Mouse (Mus musculus): ENCODE results near the gene Ipo11. TPM values are rescaled to one million over a fixed set of nuclear protein-coding genes. Genes with fewer than 3 reads are reported as not detected.
"Not testable (repeated sequence)": the region's sequence is repeated elsewhere in the genome, so short reads cannot be mapped to it uniquely, and the experiment has no call there.

Ipo11 gene
- 11.9 and 17.7 TPM in 2 replicates for polyA plus RNA-seq (2012; rRNA removed)

DNA sequence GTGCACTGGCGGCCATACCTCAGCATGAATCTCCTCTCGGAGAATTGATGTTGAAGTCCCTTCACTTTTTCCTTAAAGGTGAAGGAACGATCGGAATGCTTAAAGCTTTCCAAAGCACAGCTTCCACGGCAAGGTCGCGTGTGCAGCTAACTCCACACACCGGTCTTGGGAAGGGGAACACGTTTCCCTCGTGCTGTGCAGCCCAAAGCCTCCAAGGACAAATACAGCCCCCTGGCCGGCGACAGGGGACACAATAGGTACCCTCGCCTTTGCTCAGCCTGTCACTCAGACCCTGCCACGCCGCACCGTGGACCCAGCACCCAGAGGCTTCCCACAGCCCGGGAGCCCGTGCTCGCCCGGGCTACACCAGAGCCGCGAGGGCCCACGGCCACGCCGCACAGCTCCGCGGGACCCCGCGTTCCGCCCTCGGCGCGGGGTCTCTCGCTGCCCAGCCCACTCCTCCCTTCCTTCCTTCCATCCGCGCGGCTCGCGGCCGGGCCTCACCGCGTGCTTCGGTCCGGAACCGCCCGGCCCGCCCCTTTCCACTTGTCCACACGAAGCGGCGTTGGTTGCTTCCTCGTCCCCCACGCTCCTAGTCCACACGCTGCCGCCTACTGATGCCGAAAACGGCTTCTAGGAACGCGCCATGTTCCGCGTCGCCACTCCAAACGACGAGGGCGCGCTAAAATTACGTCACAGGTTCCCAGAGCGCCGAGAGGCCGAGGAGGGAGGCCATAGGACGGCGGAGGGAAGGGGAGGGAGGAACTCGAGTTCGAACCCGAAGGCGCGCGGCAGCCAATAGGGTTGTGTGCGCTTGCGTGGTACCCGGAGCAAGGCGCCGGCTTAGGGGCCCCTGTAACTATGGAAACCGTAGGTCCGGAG, at the start of gene Ipo11:
TSS of gene Ipo11 (minus strand) at position 703 of the 882 bp plus-strand sequence.
- peak; percentile 55 for DNase-seq (ENCODE audit: low read depth)

DNA sequence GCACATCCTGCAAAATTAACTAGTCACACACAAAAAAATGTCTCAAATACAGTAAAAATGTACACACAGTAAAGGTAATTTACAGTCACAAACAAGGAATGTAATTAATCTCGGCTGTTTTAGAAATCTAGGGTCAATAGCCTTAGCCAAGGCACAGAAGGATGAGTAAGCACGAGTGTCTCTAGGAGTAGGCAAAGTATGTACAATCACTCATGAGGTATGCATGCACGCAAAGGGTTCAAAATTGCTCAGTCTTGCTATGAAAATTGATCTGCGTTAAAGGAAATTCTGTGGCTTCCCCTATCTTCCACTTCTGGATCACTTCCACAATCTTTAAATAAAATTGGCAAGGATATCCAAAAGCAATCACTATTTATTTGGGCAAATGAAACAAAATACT, 24.7 kb upstream of the Ipo11 start:
- DNase-seq (ENCODE audit: low read depth), result no peak

DNA sequence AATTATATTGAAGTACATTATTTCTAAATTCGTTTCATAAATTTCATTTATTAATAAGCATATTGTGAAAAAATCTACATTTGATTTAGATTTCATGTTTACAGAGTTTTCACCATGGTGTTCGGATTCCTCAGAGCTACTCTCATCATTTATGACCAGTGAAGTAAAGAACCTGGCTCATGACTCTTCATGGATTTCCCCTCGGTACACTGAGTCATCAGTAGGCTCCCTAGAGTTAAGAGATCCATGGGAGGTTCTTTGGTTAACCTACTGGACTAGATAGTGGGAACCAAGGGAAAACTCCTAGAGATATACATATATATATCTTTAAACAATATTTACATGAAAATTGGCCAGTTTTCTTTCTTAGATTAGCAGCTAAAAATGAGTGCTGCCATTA, 23.8 kb upstream of the Ipo11 start:
- no peak for DNase-seq (ENCODE audit: low read depth)

GRCm38 (mm10) chr13:106958286-106958685, 21.5 kb upstream of the Ipo11 start:
- peak; percentile 59 for DNase-seq (ENCODE audit: low read depth)

DNA sequence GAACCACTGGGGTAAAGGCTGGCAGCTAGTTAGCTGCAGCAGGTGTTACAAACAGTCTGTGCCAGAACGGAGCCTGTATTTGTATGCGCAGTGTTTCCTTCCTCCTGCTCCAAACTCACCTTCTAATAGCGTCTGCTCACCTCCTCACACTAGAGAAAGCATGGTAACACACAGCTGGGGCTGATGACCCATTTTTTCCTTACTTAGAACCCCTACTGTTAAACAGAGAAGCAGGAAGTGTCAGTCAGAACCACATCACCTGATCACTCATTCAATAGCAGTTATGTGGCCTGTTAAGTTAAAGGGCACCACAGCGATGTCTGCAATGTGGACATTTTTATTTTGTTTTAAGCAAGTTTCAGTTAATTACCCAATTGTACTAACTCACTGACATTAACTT, 20.8 kb upstream of the Ipo11 start:
- DNase-seq (ENCODE audit: low read depth), result no peak

DNA sequence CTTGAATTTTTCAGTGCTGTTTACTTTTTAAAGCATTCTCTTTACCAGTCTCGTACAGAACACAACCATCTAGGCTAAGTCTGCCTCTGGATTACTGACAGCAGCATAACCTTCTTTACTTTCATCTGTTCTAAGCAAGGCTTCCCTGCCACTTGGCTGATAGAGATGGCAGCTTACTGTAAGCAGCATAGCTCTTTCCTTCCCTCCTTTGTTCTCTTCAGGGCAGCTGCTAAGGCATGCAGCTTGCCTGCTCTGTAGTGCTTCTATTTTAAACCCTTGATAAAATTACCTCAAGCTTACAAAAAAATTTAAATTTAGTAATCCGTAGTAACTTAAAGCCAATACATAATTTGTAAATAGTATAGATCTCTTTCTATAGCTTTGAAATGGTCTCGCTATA, 18.1 kb upstream of the Ipo11 start:
- no peak for DNase-seq (ENCODE audit: low read depth)

DNA sequence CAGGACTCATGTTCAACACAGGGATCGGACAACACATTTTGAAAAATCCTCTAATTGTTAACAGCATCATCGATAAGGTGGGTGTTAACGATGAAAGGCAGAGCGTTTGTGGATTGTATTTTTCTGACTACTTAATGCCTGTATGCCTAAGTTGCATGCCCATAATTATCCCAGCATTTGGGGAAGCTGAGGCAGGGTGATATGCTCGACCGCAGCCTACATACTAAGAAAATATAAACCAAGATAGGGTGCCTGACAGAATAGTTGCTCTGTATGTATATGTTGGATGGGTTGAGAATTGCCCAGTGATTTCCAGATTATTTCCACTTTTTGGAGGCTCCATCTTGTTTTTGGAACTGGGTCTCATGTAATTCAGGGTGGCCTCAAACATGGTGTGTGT, 10.8 kb upstream of the Ipo11 start:
- no peak for DNase-seq (ENCODE audit: low read depth)

- DNase-seq (ENCODE audit: low read depth), result peak; percentile 52
Measured at GRCm38 (mm10) chr13:106946594-106947540, 10.1 kb upstream of the Ipo11 start, which contains the start of gene Dimt1. Dimt1 (plus strand) TSS chr13:106947127.

GRCm38 (mm10) chr13:106945518-106945917, 8.8 kb upstream of the Ipo11 start:
- DNase-seq (ENCODE audit: low read depth), result no peak

DNA sequence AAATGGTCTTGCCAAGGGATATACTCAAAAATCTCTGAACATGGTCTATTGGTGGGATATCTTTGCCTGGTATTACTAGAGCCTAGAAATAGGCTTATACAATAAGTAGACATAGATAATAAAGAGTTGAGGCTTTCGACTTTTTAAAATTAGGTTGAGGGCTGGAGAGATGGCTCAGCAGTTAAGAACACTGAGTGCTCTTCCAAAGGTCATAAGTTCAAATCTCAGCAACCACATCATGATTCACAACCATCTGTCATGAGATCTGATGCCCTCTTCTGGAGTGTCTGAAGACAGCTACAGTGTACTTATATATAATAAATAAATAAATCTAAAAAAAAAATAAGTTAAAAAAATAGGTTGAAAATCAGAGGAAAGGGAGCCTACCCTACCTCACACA, 6.0 kb upstream of the Ipo11 start:
- no peak for DNase-seq (ENCODE audit: low read depth)

DNA sequence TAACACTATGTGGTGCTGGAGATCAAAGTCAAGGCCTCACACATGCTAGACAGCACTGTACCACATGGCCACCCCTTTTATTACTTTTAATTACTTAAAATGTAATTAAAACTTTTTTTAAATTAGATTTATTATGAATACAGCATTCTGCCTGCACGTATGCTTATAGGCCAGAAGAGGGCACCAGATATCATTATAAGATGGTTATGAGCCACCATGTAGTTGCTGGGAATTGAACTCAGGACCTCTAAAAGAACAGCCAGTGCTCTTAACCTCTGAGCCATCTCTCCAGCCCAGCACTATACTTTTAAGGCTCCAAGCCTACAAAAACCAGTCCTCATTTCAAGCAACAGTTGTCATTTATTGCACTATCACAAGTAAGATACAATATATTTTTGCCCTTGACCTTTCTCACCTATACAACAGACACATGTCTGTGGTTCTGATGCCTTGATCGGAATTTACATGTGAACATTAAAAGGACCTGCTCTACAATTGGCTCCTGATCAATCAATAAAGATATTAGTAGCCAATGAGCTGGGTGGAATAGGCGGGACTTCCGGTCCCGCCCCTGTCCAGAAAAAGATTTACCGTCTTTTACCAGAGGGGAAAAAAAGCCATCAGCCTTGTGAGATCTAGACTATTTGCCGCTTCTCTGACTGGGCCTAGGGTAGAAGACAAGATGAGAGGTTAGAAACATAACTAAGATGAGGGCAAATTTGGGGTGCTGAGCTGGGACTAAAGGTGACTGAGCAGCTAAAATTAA, 4.6 kb upstream of the Ipo11 start:
- DNase-seq (ENCODE audit: low read depth), result no peak

DNA sequence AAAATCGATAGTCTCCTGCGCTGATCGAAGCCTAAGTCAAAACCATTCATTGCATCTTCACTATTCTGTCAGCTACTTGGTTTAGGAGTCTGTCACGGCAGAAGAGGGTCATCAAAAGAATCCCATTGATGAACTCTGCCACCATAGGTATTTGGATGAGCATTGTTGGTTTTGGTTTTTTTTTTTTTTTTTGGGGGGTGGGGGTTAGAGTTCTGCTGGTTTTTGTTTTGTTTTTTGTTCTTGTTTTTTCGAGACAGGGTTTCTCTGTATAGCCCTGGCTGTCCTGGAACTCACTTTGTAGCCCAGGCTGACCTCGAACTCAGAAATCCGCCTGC, 347 bp upstream of the Ipo11 start:
- DNase-seq (ENCODE audit: low read depth), result no peak

GRCm38 (mm10) chr13:106935871-106936255, 895 bp downstream of the Ipo11 start:
- DNase-seq (ENCODE audit: low read depth), result no peak

GRCm38 (mm10) chr13:106929201-106929600, 7.6 kb downstream of the Ipo11 start:
- DNase-seq (ENCODE audit: low read depth), result no peak

DNA sequence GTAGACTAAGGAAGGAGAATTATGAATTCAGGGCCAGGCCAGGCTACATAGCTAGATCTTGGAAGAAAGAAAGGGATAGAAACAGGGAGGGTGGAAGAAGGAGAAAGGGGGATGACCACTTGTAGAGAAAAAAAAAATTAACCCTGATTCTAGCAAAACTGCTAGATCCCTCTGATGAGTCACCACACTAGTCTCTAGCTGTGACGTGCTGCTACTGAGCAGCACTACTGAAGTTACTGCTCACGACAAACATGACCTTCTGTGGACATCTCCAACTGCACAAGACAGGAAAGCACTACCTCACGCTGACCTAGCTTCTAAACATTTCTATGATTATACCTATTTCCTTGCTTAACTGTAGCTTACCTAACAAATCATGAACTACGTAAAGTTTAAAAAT, 8.5 kb downstream of the Ipo11 start:
- no peak for DNase-seq (ENCODE audit: low read depth)

- DNase-seq (ENCODE audit: low read depth), result not testable (repeated sequence)
Measured at GRCm38 (mm10) chr13:106925921-106926320, 10.8 kb downstream of the Ipo11 start.

DNA sequence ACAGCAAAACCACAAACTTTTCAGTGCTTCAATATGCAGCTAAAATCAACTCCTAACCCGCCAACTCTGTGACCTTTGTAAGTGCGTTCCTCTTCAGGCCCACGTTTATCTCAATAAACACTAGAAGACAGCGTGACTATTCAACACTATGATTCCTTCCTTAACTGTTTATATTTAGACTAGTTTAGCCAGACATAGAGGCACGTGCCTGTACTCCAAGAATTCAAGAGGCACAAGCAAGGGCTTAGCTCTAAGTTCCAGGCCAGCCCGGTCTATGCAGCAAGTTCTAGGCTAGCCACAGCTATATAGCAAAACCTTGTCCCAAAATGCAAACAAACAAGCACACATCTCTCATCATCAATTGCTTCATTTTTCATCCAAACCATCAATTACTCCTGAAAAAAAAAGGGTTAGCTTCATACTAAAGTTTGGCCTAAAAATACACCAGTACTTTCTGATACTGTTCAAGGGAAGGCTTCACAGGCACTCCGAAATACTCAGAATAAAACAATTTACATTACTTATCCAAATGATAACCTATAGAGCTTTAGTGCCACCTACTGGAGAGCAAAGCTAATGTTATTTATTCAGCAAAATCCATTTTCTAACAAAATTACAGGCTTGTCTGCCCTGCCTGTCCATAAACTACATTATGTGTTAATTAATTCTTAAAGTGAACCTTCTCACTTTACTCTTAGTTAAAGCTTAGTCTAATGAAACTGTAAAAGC, 18.3 kb downstream of the Ipo11 start:
- DNase-seq (ENCODE audit: low read depth), result no peak

DNA sequence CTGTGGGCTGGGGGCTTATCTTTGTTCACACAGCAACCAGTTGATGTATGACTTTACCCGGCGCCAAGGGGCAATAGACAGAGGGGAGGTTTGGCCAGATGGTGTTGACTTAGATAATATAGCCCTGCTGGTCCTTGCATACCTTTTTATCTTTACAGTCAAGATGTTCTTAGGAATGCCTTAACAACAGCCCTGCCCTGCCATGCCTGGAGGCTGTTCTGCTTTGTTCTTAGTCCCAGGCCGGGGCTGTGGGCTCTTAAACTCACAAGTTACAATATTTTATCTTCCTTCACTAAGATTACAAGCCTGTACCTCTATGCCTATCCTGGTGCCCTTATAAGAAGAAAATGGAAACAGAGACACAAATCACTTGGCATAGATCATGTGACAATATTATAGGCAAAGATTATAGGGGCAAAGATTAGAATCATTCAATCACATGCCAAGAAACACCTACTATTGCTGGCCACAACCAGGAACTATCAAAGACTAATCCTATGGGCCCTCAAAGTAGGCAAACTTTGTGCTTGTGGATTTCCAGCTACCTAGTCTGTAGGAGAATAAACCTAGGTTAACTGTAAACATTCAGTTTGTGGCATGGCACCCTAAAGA, 23.5 kb downstream of the Ipo11 start:
- no peak for DNase-seq (ENCODE audit: low read depth)

DNA sequence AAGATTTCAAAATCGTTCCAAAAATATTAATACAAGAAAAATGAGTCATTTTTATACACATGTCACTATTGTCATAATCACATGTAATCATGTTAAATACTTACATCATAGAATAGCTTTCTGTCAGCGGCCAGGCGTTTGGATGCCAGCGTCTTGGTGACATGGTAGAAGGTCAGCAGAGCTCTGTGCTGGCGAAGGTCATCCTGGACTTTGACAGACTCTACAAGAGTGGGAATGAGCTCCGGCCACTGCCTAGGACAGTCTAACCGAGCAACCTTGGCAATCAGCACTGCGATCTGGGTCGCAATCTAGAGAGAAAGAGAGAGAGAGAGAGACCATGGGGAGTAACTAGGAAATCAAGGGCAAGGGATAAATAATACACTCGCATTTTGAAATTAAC, 26.7 kb downstream of the Ipo11 start:
- no peak for DNase-seq (ENCODE audit: low read depth)

DNA sequence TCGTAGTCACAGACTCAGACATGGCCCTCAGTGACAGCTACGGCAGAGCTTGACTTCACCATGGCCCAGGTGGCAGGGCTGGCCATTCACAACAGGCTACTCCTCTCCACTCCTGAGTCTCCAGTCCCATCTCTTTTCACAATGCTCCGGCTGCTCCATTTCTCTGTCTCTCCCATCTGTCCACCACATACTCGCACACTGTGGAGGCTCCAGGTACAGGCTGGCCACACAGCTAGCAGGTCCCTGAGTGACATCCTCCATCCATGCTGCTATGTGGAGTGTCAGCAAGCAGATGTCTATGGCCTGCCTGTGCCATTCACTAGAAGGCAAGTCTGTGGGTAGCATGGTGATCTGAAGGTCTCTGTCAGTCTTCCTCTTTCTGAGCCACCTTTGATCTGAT, 29.5 kb downstream of the Ipo11 start:
- DNase-seq (ENCODE audit: low read depth), result no peak

- not testable (repeated sequence) for DNase-seq (ENCODE audit: low read depth)
Measured at GRCm38 (mm10) chr13:106905154-106905553, 31.6 kb downstream of the Ipo11 start.
